Mouse (Mus musculus) lung, postnatal 0 days (tissue): ENCODE measurements around the gene Fbxw16.

Experiments
- CTCF ChIP-seq: IDR thresholded peaks from 2 replicates; pipeline ENCODE4 v1.5.1; 2016; ENCODE audit warnings: antibody characterized with exemption, mild to moderate bottlenecking
- EP300 ChIP-seq: IDR thresholded peaks from 2 replicates; pipeline ENCODE4 v1.6.1; 2016; ENCODE audit warnings: antibody characterized with exemption, mild to moderate bottlenecking, control low read depth

DNA sequence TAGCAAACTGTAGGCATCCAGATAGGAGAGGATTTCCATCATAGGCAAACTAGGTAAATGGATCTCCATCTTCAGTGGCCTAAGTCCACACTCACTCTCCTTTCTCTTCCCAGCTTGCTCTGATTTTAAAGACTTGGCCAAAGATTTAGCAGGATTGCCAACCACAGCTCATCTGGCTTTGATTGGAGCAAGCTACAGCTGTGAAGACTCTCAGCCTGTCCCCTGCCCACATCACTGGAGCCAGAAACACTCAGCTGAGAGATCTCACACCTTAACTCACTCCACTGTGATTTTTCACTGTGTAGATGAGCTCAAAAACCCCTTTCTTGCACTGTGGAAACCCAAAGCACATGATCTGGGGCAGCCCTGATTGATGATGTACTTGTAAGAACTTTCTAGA, at the start of gene Fbxw16:
- TF ChIP-seq CTCF, result no peak
- no peak for TF ChIP-seq EP300
